Mouse (Mus musculus) left cerebral cortex, postnatal 25 days (tissue): ENCODE results near the gene Gm6902. TPM values are rescaled to one million over a fixed set of nuclear protein-coding genes. Genes with fewer than 3 reads are reported as not detected.
"Not testable (repeated sequence)": the region's sequence is repeated elsewhere in the genome, so short reads cannot be mapped to it uniquely, and the experiment has no call there.

ENCODE experiments used
- DNase-seq, 2 experiments: peaks; one replicate each; pipeline ENCODE4 v3.0.0; 2022; ENCODE audit warnings: low spot score in 2 of 2, mixed read lengths in 1 of 2
- intact Hi-C: fragments of 180-260 bp; cut with DNase I; formaldehyde crosslinking; loops from one replicate; pipeline ENCODE4 v1.15.1; 2025
- total RNA-seq, 2 experiments: library from RNA; stranded (reverse); gene quantifications; 2 replicates each; pipeline ENCODE4 v1.2.3; 2021

Gene Gm6902
- total RNA-seq = not detected

GRCm38 (mm10) chr7:23278800-23279199, at the start of gene Gm6902:
Gene Gm6902 (minus strand): TSS chr7:23278900.
- DNase-seq, intact Hi-C loops: not testable (repeated sequence)

- DNase-seq, intact Hi-C loops: not testable (repeated sequence)
These were observed 22.2 kb upstream of the Gm6902 start, which contains the start of gene Nlrp4e for GRCm38 (mm10) chr7:23300892-23301291. Gene Nlrp4e (plus strand): TSS chr7:23301192.

- intact Hi-C loops, DNase-seq: not testable (repeated sequence)
These were observed 27.1 kb downstream of the Gm6902 start, which contains the start of gene Vmn1r166 for GRCm38 (mm10) chr7:23251582-23251981. Gene Vmn1r166 (minus strand): TSS chr7:23251682.

Other genes with a start within 250 kb of the Gm6902 start
- not detected for gene Vmn1r163, start 223.4 kb downstream of the Gm6902 start, total RNA-seq
- gene Gm8720, start 211.4 kb downstream of the Gm6902 start, total RNA-seq = not detected
- not detected for gene Gm10662, start 134.4 kb downstream of the Gm6902 start, total RNA-seq
- gene Vmn1r165, start 61.6 kb downstream of the Gm6902 start, total RNA-seq = not detected
- gene Vmn1r166, start 27.2 kb downstream of the Gm6902 start, total RNA-seq = not detected
- gene Nlrp4e, start 22.3 kb upstream of the Gm6902 start, total RNA-seq = not detected
- gene Nlrp5, start 107.0 kb upstream of the Gm6902 start, total RNA-seq = not detected
- not detected for gene Vmn1r167, start 228.3 kb upstream of the Gm6902 start, total RNA-seq